Mouse (Mus musculus) forebrain, embryonic 11.5 days (tissue): ENCODE measurements at regions not wholly inside any gene's neighbourhood (a gene's known extent, or its start where the extent isn't known, plus 50 kb on each side); places are given as distances from the start of the nearest gene placed in this dataset.
A peak's percentile ranks its signal among the peaks of the same experiment; 100 is the strongest.
"Not testable (repeated sequence)": the region's sequence is repeated elsewhere in the genome, so short reads cannot be mapped to it uniquely, and the experiment has no call there.

Experiments used
- ATAC-seq: fragments of 200-750 bp; cut with Nextera tagmentation; replicated peaks from 2 replicates; pipeline ENCODE4 v1.8.0; 2017; ENCODE audit warnings: moderate TSS enrichment; ENCODE audit not compliant: low FRiP score
- DNase-seq: peaks from one replicate; pipeline ENCODE4 v3.0.0-alpha.2; 2017; ENCODE audit warnings: low spot score
- H3K27ac ChIP-seq: fragments of 300-500 bp; sonication (generic); 2 replicates; pipeline ENCODE4 v1.5.1; 2014; ENCODE audit warnings: low read depth, low read length
- H3K27me3 ChIP-seq: fragments of 300-500 bp; sonication (generic); 2 replicates; pipeline ENCODE4 v1.6.1; 2014; ENCODE audit warnings: mild to moderate bottlenecking, low read length, mixed read lengths; ENCODE audit not compliant: control insufficient read depth, insufficient read depth
- H3K36me3 ChIP-seq: fragments of 300-500 bp; sonication (generic); 2 replicates; pipeline ENCODE4 v1.6.1; 2014; ENCODE audit warnings: mild to moderate bottlenecking, low read length, moderate library complexity, mixed read lengths; ENCODE audit not compliant: control insufficient read depth, insufficient read depth
- H3K4me1 ChIP-seq: fragments of 300-500 bp; sonication (generic); replicated peaks from 2 replicates; pipeline ENCODE4 v1.6.1; 2014; ENCODE audit warnings: low read length, mixed read lengths; ENCODE audit not compliant: control insufficient read depth, insufficient read depth
- H3K4me2 ChIP-seq: fragments of 300-500 bp; sonication (generic); 2 replicates; pipeline ENCODE4 v1.6.1; 2014; ENCODE audit warnings: low read depth, mild to moderate bottlenecking, low read length, moderate library complexity, mixed read lengths; ENCODE audit not compliant: severe bottlenecking
- H3K4me3 ChIP-seq: fragments of 300-500 bp; sonication (generic); 2 replicates; pipeline ENCODE4 v1.5.1; 2014; ENCODE audit warnings: low read depth, low read length
- H3K9ac ChIP-seq: fragments of 300-500 bp; sonication (generic); 2 replicates; pipeline ENCODE4 v1.6.1; 2014; ENCODE audit warnings: low read length
- H3K9me3 ChIP-seq: fragments of 300-500 bp; sonication (generic); 2 replicates; pipeline ENCODE4 v1.6.1; 2016; ENCODE audit warnings: low read length, mixed read lengths; ENCODE audit not compliant: control insufficient read depth
- WGBS: fragments of 180-500 bp; shearing (Covaris S2); extraction: QIAGEN DNeasy Blood & Tissue Kit; methylation state at CpG from one replicate; pipeline ENCODE4 v1.1.7; 2014; 5-methylcytosine and 5-hydroxymethylcytosine counted together

- not testable (repeated sequence) for H3K4me1 ChIP-seq, H3K9me3 ChIP-seq, H3K4me3 ChIP-seq, DNase-seq, H3K4me2 ChIP-seq, H3K27me3 ChIP-seq, ATAC-seq, H3K36me3 ChIP-seq, H3K9ac ChIP-seq, H3K27ac ChIP-seq
- 75% methylated on average over 2 of the region's 2 CpGs for WGBS
Observed at GRCm38 (mm10) chr5:76081379-76081778, 58.7 kb upstream of the Srd5a3 start.

GRCm38 (mm10) chr5:76080429-76080828 is 59.6 kb upstream of the Srd5a3 start:
- no peaks in the 10 kb centered on the region for H3K9me3 ChIP-seq
- no peak overlapping the region for H3K4me3 ChIP-seq
- WGBS: 74% methylated on average over 8 of the region's 8 CpGs
- no peak overlapping the region for H3K4me2 ChIP-seq
- no peak overlapping the region for H3K9ac ChIP-seq
- no peak for DNase-seq
- H3K27ac ChIP-seq: no peak overlapping the region
- no peak for ATAC-seq
- no peaks in the 10 kb centered on the region for H3K27me3 ChIP-seq
- no peaks in the 10 kb centered on the region for H3K4me1 ChIP-seq
- H3K36me3 ChIP-seq: no peaks in the 10 kb centered on the region

- no peaks in the 10 kb centered on the region for H3K27me3 ChIP-seq
- H3K27ac ChIP-seq: no peak overlapping the region
- DNase-seq (no peak), ATAC-seq (no peak)
- H3K4me2 ChIP-seq: no peak overlapping the region
- H3K4me1 ChIP-seq: 0 out of 2 replicates have a peak, but pooled peaks cover 1% of the 10 kb centered on the region
- no peak overlapping the region for H3K9ac ChIP-seq
- 63% methylated on average over 11 of the region's 11 CpGs for WGBS
- H3K36me3 ChIP-seq: no peaks in the 10 kb centered on the region
- no peaks in the 10 kb centered on the region for H3K9me3 ChIP-seq
- H3K4me3 ChIP-seq: no peak overlapping the region
Observed at GRCm38 (mm10) chr5:76079204-76080025, 60.7 kb upstream of the Srd5a3 start.

- H3K36me3 ChIP-seq: no peaks in the 10 kb centered on the region
- ATAC-seq (no peak), DNase-seq (no peak)
- no peak overlapping the region for H3K27ac ChIP-seq
- H3K4me1 ChIP-seq: 0 out of 2 replicates have a peak, but pooled peaks cover 1% of the 10 kb centered on the region
- 85% methylated on average over 1 of the region's 1 CpGs for WGBS
- H3K27me3 ChIP-seq: no peaks in the 10 kb centered on the region
- no peak overlapping the region for H3K4me2 ChIP-seq
- H3K9ac ChIP-seq: no peak overlapping the region
- H3K9me3 ChIP-seq: no peaks in the 10 kb centered on the region
- H3K4me3 ChIP-seq: no peak overlapping the region
Observed at GRCm38 (mm10) chr5:76078485-76078884, 61.6 kb upstream of the Srd5a3 start.

- Histone ChIP-seq H3K27me3 (no peaks in the 10 kb centered on the region), H3K27ac (no peak overlapping the region), H3K4me3 (no peak overlapping the region), H3K9me3 (no peaks in the 10 kb centered on the region), H3K4me1 (0 out of 2 replicates have a peak, but pooled peaks cover 1% of the 10 kb centered on the region), H3K36me3 (no peaks in the 10 kb centered on the region), H3K4me2 (no peak overlapping the region), H3K9ac (no peak overlapping the region)
- 88% methylated on average over 7 of the region's 7 CpGs for WGBS
- no peak for DNase-seq
- ATAC-seq: no peak
Observed at GRCm38 (mm10) chr5:76076283-76076682, 63.8 kb upstream of the Srd5a3 start.

GRCm38 (mm10) chr5:76075401-76075800 is 64.7 kb upstream of the Srd5a3 start:
- H3K4me1 ChIP-seq: 0 out of 2 replicates have a peak, but pooled peaks cover 1% of the 10 kb centered on the region
- no peaks in the 10 kb centered on the region for H3K9me3 ChIP-seq
- H3K27me3 ChIP-seq: no peaks in the 10 kb centered on the region
- DNase-seq: peak; percentile 45
- H3K9ac ChIP-seq: no peak overlapping the region
- no peak overlapping the region for H3K27ac ChIP-seq
- 29% methylated on average over 8 of the region's 8 CpGs for WGBS
- no peaks in the 10 kb centered on the region for H3K36me3 ChIP-seq
- peak overlapping the region; percentile 15; the same call in 1 of the 2 replicates for H3K4me2 ChIP-seq
- H3K4me3 ChIP-seq: no peak overlapping the region
- ATAC-seq: no peak

GRCm38 (mm10) chr5:76067881-76068280 is 72.2 kb upstream of the Srd5a3 start:
- Histone ChIP-seq H3K4me1 (no peaks in the 10 kb centered on the region), H3K27me3 (no peaks in the 10 kb centered on the region), H3K27ac (no peak overlapping the region), H3K36me3 (no peaks in the 10 kb centered on the region), H3K9me3 (no peaks in the 10 kb centered on the region), H3K4me2 (no peak overlapping the region), H3K4me3 (no peak overlapping the region), H3K9ac (no peak overlapping the region)
- DNase-seq (no peak), ATAC-seq (no peak)
- 55% methylated on average over 3 of the region's 3 CpGs for WGBS

GRCm38 (mm10) chr5:76067231-76067630 is 72.8 kb upstream of the Srd5a3 start:
- no peak overlapping the region for H3K9ac ChIP-seq
- H3K4me2 ChIP-seq: no peak overlapping the region
- no peaks in the 10 kb centered on the region for H3K36me3 ChIP-seq
- no peak overlapping the region for H3K27ac ChIP-seq
- DNase-seq (no peak), ATAC-seq (no peak)
- H3K4me3 ChIP-seq: no peak overlapping the region
- no peaks in the 10 kb centered on the region for H3K9me3 ChIP-seq
- 72% methylated on average over 10 of the region's 10 CpGs for WGBS
- no peaks in the 10 kb centered on the region for H3K27me3 ChIP-seq
- no peaks in the 10 kb centered on the region for H3K4me1 ChIP-seq

GRCm38 (mm10) chr5:76065789-76066188 is 74.3 kb upstream of the Srd5a3 start:
- no peak for ATAC-seq
- DNase-seq: no peak

More at GRCm38 (mm10) chr5:76065789-76066188, 74.3 kb upstream of the Srd5a3 start:
- Histone ChIP-seq H3K4me2 (no peak overlapping the region), H3K27me3 (no peaks in the 10 kb centered on the region), H3K27ac (no peak overlapping the region), H3K4me1 (no peaks in the 10 kb centered on the region), H3K9me3 (no peaks in the 10 kb centered on the region), H3K4me3 (no peak overlapping the region), H3K36me3 (no peaks in the 10 kb centered on the region), H3K9ac (no peak overlapping the region)
- WGBS: 73% methylated on average over 4 of the region's 4 CpGs
